Mouse (Mus musculus) kidney, adult 2 months (tissue): Measurements from ENCODE around the gene Gm9918.

Experiments used
- CTCF ChIP-seq: fragments of 200-500 bp; conservative IDR thresholded peaks from 2 replicates; pipeline ENCODE4 v1.5.1; 2011; ENCODE audit warnings: low read depth, mild to moderate bottlenecking, control low read depth, low read length, moderate library complexity, mixed read lengths; ENCODE audit not compliant: insufficient read depth, insufficient read length
- POLR2A ChIP-seq: fragments of 200-500 bp; IDR thresholded peaks from one replicate; pipeline ENCODE4 v1.6.1; 2011; ENCODE audit warnings: low read depth, low read length, control low read depth

- TF ChIP-seq POLR2A (no peak), CTCF (no peak)
Observed at GRCm38 (mm10) chr15:102248131-102248811, 22.1 kb upstream of the Gm9918 start.
